Mouse (Mus musculus): Measurements from ENCODE around the gene Golgb1. TPM values are rescaled to one million over a fixed set of nuclear protein-coding genes. Genes with fewer than 3 reads are reported as not detected.

Gene Golgb1
- polyA plus RNA-seq, 1 experiment from 2014 or later: 30.7 TPM

- ATAC-seq (ENCODE audit: low read depth) (no peak), DNase-seq (no peak)
- H3K4me3 ChIP-seq (replicated peaks): no peak overlapping the region
- no peak overlapping the region for H3K4me2 ChIP-seq
- peaks cover 56% of the 10 kb centered on the region for H3K36me3 ChIP-seq
- H3K9me3 ChIP-seq (replicated peaks): no peaks in the 10 kb centered on the region
- H3K4me1 ChIP-seq (replicated peaks): peaks cover 12% of the 10 kb centered on the region
- no peak overlapping the region for H3K9ac ChIP-seq
- H3K27me3 ChIP-seq: no peaks in the 10 kb centered on the region
- whole genome bisulfite sequencing (ENCODE audit: insufficient replicate concordance): 85% methylated on average over 10 of the region's 10 CpGs
- no peak overlapping the region for H3K27ac ChIP-seq
Measured at GRCm38 (mm10) chr16:36931381-36931780, 56.4 kb downstream of the Golgb1 start.

DNA sequence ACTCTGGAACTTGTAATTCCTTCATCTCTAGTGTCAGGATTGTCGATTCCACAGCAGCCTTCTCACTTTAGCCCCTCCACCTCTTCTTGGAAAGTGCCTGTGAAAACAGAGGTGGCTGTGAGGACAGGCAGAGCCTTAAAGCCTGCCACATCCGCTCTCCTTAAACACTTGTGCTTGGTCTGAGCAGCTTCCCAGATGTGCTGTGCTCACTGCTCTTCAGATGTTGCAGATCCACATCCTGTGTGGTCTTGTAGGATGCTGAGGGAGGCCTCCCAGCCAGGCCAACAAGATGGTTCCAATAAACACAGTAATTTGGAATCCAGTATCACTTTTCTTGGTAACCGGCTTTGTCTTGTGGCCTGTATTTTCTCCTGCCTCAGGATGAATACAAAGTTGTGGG lies 57.0 kb downstream of the Golgb1 start:
- Histone ChIP-seq H3K9ac (no peak overlapping the region), H3K4me3 (replicated peaks) (no peak overlapping the region), H3K27ac (no peak overlapping the region), H3K4me2 (no peak overlapping the region), H3K27me3 (no peaks in the 10 kb centered on the region), H3K9me3 (replicated peaks) (no peaks in the 10 kb centered on the region), H3K36me3 (peaks cover 52% of the 10 kb centered on the region), H3K4me1 (replicated peaks) (peaks cover 12% of the 10 kb centered on the region)
- no peak for DNase-seq
- 85% methylated on average over 3 of the region's 3 CpGs for WGBS (ENCODE audit: insufficient replicate concordance)
- ATAC-seq (ENCODE audit: low read depth): no peak

DNA sequence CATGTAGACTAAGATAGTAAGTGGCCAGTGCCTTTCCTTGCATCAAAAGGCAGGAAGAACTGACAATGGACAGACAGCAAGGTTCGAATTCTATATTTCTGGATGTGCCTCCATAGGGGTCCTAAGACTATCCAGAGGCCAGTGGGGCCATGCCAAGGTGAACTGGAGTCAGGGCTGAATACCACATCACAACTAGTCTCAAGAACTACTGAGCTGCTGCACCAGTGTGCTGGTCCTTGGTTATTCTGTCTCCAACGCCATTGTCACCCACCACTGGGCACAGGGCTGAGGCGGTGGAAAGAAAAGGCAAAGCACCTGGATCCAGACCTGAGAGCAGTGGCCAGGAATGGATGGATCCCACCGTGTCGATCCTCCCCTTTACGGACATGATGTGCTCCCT lies 57.6 kb downstream of the Golgb1 start:
- Histone ChIP-seq H3K4me3 (replicated peaks) (no peak overlapping the region), H3K27ac (no peak overlapping the region), H3K9ac (no peak overlapping the region), H3K36me3 (peaks cover 51% of the 10 kb centered on the region), H3K9me3 (replicated peaks) (no peaks in the 10 kb centered on the region), H3K4me2 (no peak overlapping the region), H3K27me3 (no peaks in the 10 kb centered on the region), H3K4me1 (replicated peaks) (peaks cover 12% of the 10 kb centered on the region)
- DNase-seq: no peak
- 86% methylated on average over 6 of the region's 6 CpGs for WGBS (ENCODE audit: insufficient replicate concordance)
- ATAC-seq (ENCODE audit: low read depth): no peak

DNA sequence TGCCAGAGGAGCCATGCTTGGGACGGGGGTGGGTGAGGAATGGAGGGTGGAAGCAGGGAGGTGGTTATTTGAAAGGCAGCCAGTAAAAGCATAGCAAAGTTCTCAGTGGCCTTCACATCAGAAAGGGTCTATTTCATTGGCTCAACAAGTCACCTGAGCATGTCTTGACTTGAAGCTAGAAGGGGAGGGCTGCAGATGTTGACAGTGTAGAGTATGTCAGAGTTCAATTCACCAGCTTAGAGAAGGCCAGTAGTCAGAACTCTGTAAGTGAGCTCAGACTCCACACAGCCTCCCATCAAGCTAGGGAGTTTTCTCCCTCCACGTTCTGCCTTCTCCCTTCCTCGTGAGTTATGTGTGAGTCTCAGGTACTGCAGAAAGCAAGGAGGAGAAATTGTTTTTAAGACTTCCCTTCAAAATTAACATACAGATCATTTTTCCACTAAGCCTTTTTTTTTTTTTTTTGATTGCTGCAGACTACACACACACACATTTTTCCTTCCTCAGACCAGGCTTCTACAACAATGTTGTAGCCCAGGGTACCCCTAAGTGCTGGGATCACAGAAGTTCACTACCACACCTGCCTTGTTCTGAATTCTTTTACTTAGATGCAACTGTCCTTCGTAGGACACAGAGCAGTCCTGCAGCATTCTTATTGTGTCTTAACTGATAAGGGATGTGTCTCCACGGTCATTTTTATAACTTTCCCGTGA lies 59.3 kb downstream of the Golgb1 start:
- WGBS (ENCODE audit: insufficient replicate concordance): 23% methylated on average over 6 of the region's 6 CpGs
- Histone ChIP-seq H3K27me3 (no peaks in the 10 kb centered on the region), H3K4me1 (replicated peaks) (peaks cover 12% of the 10 kb centered on the region), H3K9me3 (replicated peaks) (no peaks in the 10 kb centered on the region), H3K9ac (peak overlapping the region; percentile 4; the same call in 1 of the 2 replicates), H3K27ac (peak overlapping the region; percentile 58), H3K36me3 (peaks cover 33% of the 10 kb centered on the region), H3K4me3 (replicated peaks) (0 out of 2 replicates have a peak overlapping the region, but pooled peaks have one; percentile 28), H3K4me2 (peak overlapping the region; percentile 44)
- ATAC-seq (ENCODE audit: low read depth) (peak; percentile 59), DNase-seq (no peak)

GRCm38 (mm10) chr16:36934841-36935620 lies 60.1 kb downstream of the Golgb1 start, which contains the start of gene Hcls1:
Hcls1 (plus strand) TSS chr16:36934983.
- peaks cover 26% of the 10 kb centered on the region for H3K36me3 ChIP-seq
- WGBS (ENCODE audit: insufficient replicate concordance): 22% methylated on average over 7 of the region's 7 CpGs
- H3K4me3 ChIP-seq (replicated peaks): peak within 1 kb of the TSS; percentile 28
- no peaks in the 10 kb centered on the region for H3K9me3 ChIP-seq (replicated peaks)
- ATAC-seq (ENCODE audit: low read depth) (peak; percentile 62), DNase-seq (peak; percentile 18)
- peak within 1 kb of the TSS; percentile 44 for H3K4me2 ChIP-seq
- peaks cover 12% of the 10 kb centered on the region for H3K4me1 ChIP-seq (replicated peaks)
- peak within 1 kb of the TSS; percentile 58 for H3K27ac ChIP-seq
- no peaks in the 10 kb centered on the region for H3K27me3 ChIP-seq
- peak within 1 kb of the TSS; percentile 4; the same call in 1 of the 2 replicates for H3K9ac ChIP-seq

- H3K4me3 ChIP-seq (replicated peaks): peak overlapping the region; percentile 28; the same call in 1 of the 2 replicates
- H3K27ac ChIP-seq: no peak overlapping the region
- WGBS (ENCODE audit: insufficient replicate concordance): 36% methylated on average over 3 of the region's 3 CpGs
- H3K36me3 ChIP-seq: peaks cover 23% of the 10 kb centered on the region
- DNase-seq (no peak), ATAC-seq (ENCODE audit: low read depth) (no peak)
- peaks cover 12% of the 10 kb centered on the region for H3K4me1 ChIP-seq (replicated peaks)
- H3K9me3 ChIP-seq (replicated peaks): no peaks in the 10 kb centered on the region
- H3K9ac ChIP-seq: no peak overlapping the region
- no peaks in the 10 kb centered on the region for H3K27me3 ChIP-seq
- peak overlapping the region; percentile 44 for H3K4me2 ChIP-seq
Measured at GRCm38 (mm10) chr16:36935814-36936213, 60.9 kb downstream of the Golgb1 start.

- H3K4me3 ChIP-seq (replicated peaks): no peak overlapping the region
- no peak overlapping the region for H3K9ac ChIP-seq
- DNase-seq (no peak), ATAC-seq (ENCODE audit: low read depth) (no peak)
- no peaks in the 10 kb centered on the region for H3K9me3 ChIP-seq (replicated peaks)
- no peaks in the 10 kb centered on the region for H3K27me3 ChIP-seq
- H3K4me1 ChIP-seq (replicated peaks): peaks cover 3% of the 10 kb centered on the region; the same call in 1 of the 2 replicates
- 34% methylated on average over 6 of the region's 6 CpGs for WGBS (ENCODE audit: insufficient replicate concordance)
- no peak overlapping the region for H3K4me2 ChIP-seq
- H3K27ac ChIP-seq: peak overlapping the region; percentile 23; the same call in 1 of the 2 replicates
- no peaks in the 10 kb centered on the region for H3K36me3 ChIP-seq
Measured at GRCm38 (mm10) chr16:36941137-36941727, 66.3 kb downstream of the Golgb1 start.

GRCm38 (mm10) chr16:36941895-36942294 lies 67.0 kb downstream of the Golgb1 start:
- ATAC-seq (ENCODE audit: low read depth) (no peak), DNase-seq (no peak)
- H3K9ac ChIP-seq: no peak overlapping the region
- H3K4me1 ChIP-seq (replicated peaks): peaks cover 3% of the 10 kb centered on the region; the same call in 1 of the 2 replicates
- no peaks in the 10 kb centered on the region for H3K9me3 ChIP-seq (replicated peaks)
- H3K27me3 ChIP-seq: no peaks in the 10 kb centered on the region
- no peak overlapping the region for H3K27ac ChIP-seq
- 89% methylated on average over 4 of the region's 4 CpGs for WGBS (ENCODE audit: insufficient replicate concordance)
- no peak overlapping the region for H3K4me2 ChIP-seq
- H3K4me3 ChIP-seq (replicated peaks): no peak overlapping the region
- H3K36me3 ChIP-seq: no peaks in the 10 kb centered on the region

DNA sequence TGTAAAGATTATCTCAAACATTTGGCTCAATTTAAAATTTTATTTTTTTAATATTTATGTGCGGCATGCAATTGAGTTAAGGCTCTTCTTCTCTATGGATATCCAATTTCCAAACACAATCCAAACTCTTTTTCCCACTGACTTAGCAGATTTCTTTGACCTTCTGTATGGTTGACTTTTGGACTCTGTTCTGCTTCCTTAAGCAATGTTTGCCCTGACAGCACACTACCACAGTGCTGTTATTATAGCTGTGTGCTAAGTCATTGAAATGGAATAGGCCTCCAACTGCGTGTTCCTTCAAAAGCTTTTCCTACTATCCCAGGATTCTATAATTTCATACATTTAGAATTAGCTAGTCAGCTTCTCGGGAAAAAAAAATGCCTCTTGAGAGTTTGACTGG lies 68.7 kb downstream of the Golgb1 start:
- H3K4me1 ChIP-seq (replicated peaks): peaks cover 3% of the 10 kb centered on the region; the same call in 1 of the 2 replicates
- 68% methylated on average over 3 of the region's 3 CpGs for WGBS (ENCODE audit: insufficient replicate concordance)
- ATAC-seq (ENCODE audit: low read depth): no peak
- no peak for DNase-seq
- no peak overlapping the region for H3K4me3 ChIP-seq (replicated peaks)
- H3K27ac ChIP-seq: no peak overlapping the region
- H3K36me3 ChIP-seq: no peaks in the 10 kb centered on the region
- H3K9ac ChIP-seq: no peak overlapping the region
- no peak overlapping the region for H3K4me2 ChIP-seq
- H3K9me3 ChIP-seq (replicated peaks): no peaks in the 10 kb centered on the region
- no peaks in the 10 kb centered on the region for H3K27me3 ChIP-seq

DNA sequence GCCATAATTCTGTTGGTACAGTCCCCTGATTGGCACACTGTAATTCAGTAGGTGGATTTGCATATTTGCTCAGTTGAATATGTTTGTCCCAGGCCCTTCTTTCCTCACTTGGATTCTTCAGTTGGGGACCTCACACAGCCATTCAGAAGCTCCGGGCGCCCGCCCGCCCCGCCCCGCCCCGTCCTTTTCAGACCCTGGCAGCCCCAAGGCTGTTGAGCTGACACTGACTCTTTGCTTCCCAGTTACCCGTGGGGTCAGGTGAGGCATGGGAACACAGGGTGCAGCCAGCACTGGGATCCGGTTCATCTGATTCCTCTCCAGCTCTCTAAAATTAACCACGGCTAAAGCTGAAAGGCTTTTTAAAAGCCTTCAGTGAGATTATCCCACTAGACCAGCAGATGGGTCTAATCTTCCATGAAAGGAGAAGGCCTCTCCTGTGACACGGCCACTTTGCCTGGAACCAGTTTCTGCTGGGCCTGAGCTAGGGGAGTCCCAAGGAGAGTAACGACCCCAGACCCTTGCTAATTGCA lies 70.0 kb downstream of the Golgb1 start:
- no peak for DNase-seq
- 77% methylated on average over 12 of the region's 12 CpGs for WGBS (ENCODE audit: insufficient replicate concordance)
- no peaks in the 10 kb centered on the region for H3K27me3 ChIP-seq
- H3K36me3 ChIP-seq: no peaks in the 10 kb centered on the region
- H3K4me3 ChIP-seq (replicated peaks): no peak overlapping the region
- ATAC-seq (ENCODE audit: low read depth): no peak
- H3K4me1 ChIP-seq (replicated peaks): peaks cover 3% of the 10 kb centered on the region; the same call in 1 of the 2 replicates
- H3K27ac ChIP-seq: no peak overlapping the region
- no peak overlapping the region for H3K9ac ChIP-seq
- no peaks in the 10 kb centered on the region for H3K9me3 ChIP-seq (replicated peaks)
- no peak overlapping the region for H3K4me2 ChIP-seq
